ENCODE assay signal across 9 mouse cellular contexts in genomic region chr5:99977516-99978301, GRCm38 (mm10). TPM values are rescaled to one million over a fixed set of nuclear protein-coding genes. Genes with fewer than 3 reads are reported as not detected.
DNase-seq lines count a peak whose midpoint lies in the region; ATAC-seq and TF ChIP-seq lines count a peak whose summit lies in the region.
"Had no signal": no experiment of that assay in that cellular context is flagged by ENCODE, and none has a peak within 500 bp of the region (broad histone marks: within the 10 kb centered on the region; RNA-seq: fewer than 3 reads in every experiment).

No protein-coding gene starts in this region.

- under 1% methylated on average over 43 of the region's 50 CpGs for WGBS in forebrain, embryonic 16.5 days
- whole genome bisulfite sequencing in lung, embryonic 16.5 days: under 1% methylated on average over 37 of the region's 50 CpGs

- H3K4me3 ChIP-seq in G1E (ENCODE audit: low read depth, low read length): peak overlapping the region; percentile 89
- peak overlapping the region; percentile 69 for H3K4me3 ChIP-seq in forebrain, embryonic 16.5 days (replicated peaks; ENCODE audit: low read length)
- H3K4me3 ChIP-seq in lung, embryonic 16.5 days (ENCODE audit: low read length): peak overlapping the region; percentile 97

- peak overlapping the region; percentile 78 for H3K4me2 ChIP-seq in forebrain, embryonic 16.5 days (ENCODE audit: low read length)
- H3K4me2 ChIP-seq in lung, embryonic 16.5 days (ENCODE audit: low read depth, low read length): peak overlapping the region; percentile 67

- H3K9me3 ChIP-seq in G1E (replicated peaks): no peaks in the 10 kb centered on the region
- H3K9me3 ChIP-seq in forebrain, embryonic 16.5 days (ENCODE audit: control insufficient read depth, low read length): no peaks in the 10 kb centered on the region
- no peaks in the 10 kb centered on the region for H3K9me3 ChIP-seq in lung, embryonic 16.5 days (ENCODE audit: control insufficient read depth, low read length)

- H3K36me3 ChIP-seq in G1E (replicated peaks): peaks cover 32% of the 10 kb centered on the region
- no peaks in the 10 kb centered on the region for H3K36me3 ChIP-seq in forebrain, embryonic 16.5 days (ENCODE audit: control insufficient read depth, insufficient read depth)
- H3K36me3 ChIP-seq in lung, embryonic 16.5 days (ENCODE audit: control insufficient read depth, insufficient read depth, low read length): no peaks in the 10 kb centered on the region

- no peak for TF ChIP-seq CTCF in G1E (IDR thresholded peaks at IDR 0.05; ENCODE audit: low read depth, low read length)

- peak; percentile 54 for ATAC-seq in G1E (ENCODE audit: extremely low read depth, insufficient number of reproducible peaks, low FRiP score, poor library complexity, severe bottlenecking)
- peak; percentile 43 for ATAC-seq in forebrain, embryonic 16.5 days
- peak; percentile 68 for ATAC-seq in lung, embryonic 16.5 days (ENCODE audit: low read depth)

- H3K27me3 ChIP-seq in G1E (ENCODE audit: insufficient read depth, low read length): no peaks in the 10 kb centered on the region
- H3K27me3 ChIP-seq in forebrain, embryonic 16.5 days (replicated peaks; ENCODE audit: control insufficient read depth, insufficient read depth, low read length): no peaks in the 10 kb centered on the region
- no peaks in the 10 kb centered on the region for H3K27me3 ChIP-seq in lung, embryonic 16.5 days (ENCODE audit: control insufficient read depth, insufficient read depth, low read depth, low read length)

- peaks cover 36% of the 10 kb centered on the region for H3K4me1 ChIP-seq in G1E (ENCODE audit: insufficient read depth, low read depth, low read length)
- peaks cover 30% of the 10 kb centered on the region for H3K4me1 ChIP-seq in forebrain, embryonic 16.5 days (replicated peaks; ENCODE audit: control insufficient read depth, insufficient read depth, low read length)
- H3K4me1 ChIP-seq in lung, embryonic 16.5 days (replicated peaks; ENCODE audit: control insufficient read depth, insufficient read depth, low read length): peaks cover 25% of the 10 kb centered on the region

- DNase-seq in G1E (ENCODE audit: low spot score): peak; percentile 77
- DNase-seq in cerebellum, adult 18-20 months: peak; percentile 74 to 77
- peak; percentile 75 to 81 for DNase-seq in heart, postnatal 36 days
- peak; percentile 64 for DNase-seq in layer of hippocampus, adult 9-11 months
- peak; percentile 62 for DNase-seq in ovary, postnatal 14 days (ENCODE audit: low spot score)
- peak; percentile 77 for DNase-seq in thymus, postnatal 25 days

- intact Hi-C loops in heart, postnatal 36 days (cut with DNase I): loop anchor here (1.0 to 10.0 kb wide), 4 partner anchors 59 to 725 kb away; partner anchors contain the start of genes Lin54 and Sec31a

- peak overlapping the region; percentile 99 for H3K27ac ChIP-seq in forebrain, embryonic 16.5 days (ENCODE audit: low read length)
- H3K27ac ChIP-seq in lung, embryonic 16.5 days (ENCODE audit: low read length): peak overlapping the region; percentile 99

- peak overlapping the region; percentile 96 for H3K9ac ChIP-seq in forebrain, embryonic 16.5 days (replicated peaks; ENCODE audit: low read depth, low read length)
- peak overlapping the region; percentile 99 for H3K9ac ChIP-seq in lung, embryonic 16.5 days (ENCODE audit: low read length)

RNA-seq across cellular contexts. Expression of gene Hnrnpd, which starts 1.0 kb away (rescaled TPM):
- 231 and 261 TPM in 2 replicates for total RNA-seq in G1E (2014; fragmentation: Nextera tagmentation)
- total RNA-seq in G1E (2017): 56.5 and 75.0 TPM in 2 replicates
- 434 and 614 TPM in 2 replicates for polyA plus RNA-seq in G1E (2012)
- polyA plus RNA-seq in forebrain, embryonic 16.5 days (2015; fragmentation: Nextera tagmentation; extraction: Ambion mirVana): 164 and 187 TPM in 2 replicates
- 10 to 100 TPM; 69.5 to 86.9 TPM for total RNA-seq in heart, postnatal 36 days (2021)
- 44.0 and 52.8 TPM in 2 replicates for polyA plus RNA-seq in lung, embryonic 16.5 days (2015; fragmentation: Nextera tagmentation; extraction: Ambion mirVana)

RNA-seq across cellular contexts. Expression of gene 4930524J08Rik, which starts 1.2 kb away (rescaled TPM):
- not detected in 2 replicates for total RNA-seq in G1E (2014; fragmentation: Nextera tagmentation)
- total RNA-seq in G1E (2017): 1.5 and 2.4 TPM in 2 replicates
- 7.0 and 7.6 TPM in 2 replicates for polyA plus RNA-seq in G1E (2012)
- polyA plus RNA-seq in forebrain, embryonic 16.5 days (2015; fragmentation: Nextera tagmentation; extraction: Ambion mirVana): 2.2 and 3.1 TPM in 2 replicates
- total RNA-seq in heart, postnatal 36 days (2021): under 1 TPM in 1 of 2 experiments, not detected in 1; 0.79 TPM
- 1.7 TPM in 2 replicates for polyA plus RNA-seq in lung, embryonic 16.5 days (2015; fragmentation: Nextera tagmentation; extraction: Ambion mirVana)
- total RNA-seq: neutrophil, adult 5-6 weeks had no signal

Comparison
In these comparisons a context has a peak if more than half of its experiments do, and no peak if none do; other contexts are left out.
1. Peak in every context shown above with its lines: DNase-seq, ATAC-seq, H3K4me3 ChIP-seq and H3K27ac ChIP-seq.